Comparison of ENCODE assay signal across 9 mouse cellular contexts in genomic region chr8:74853488-74853887, GRCm38 (mm10). TPM values are rescaled to one million over a fixed set of nuclear protein-coding genes. Genes with fewer than 3 reads are reported as not detected.
DNase-seq lines count a peak whose midpoint lies in the region; ATAC-seq lines count a peak whose summit lies in the region.
"Had no signal": no experiment of that assay in that cellular context is flagged by ENCODE, and none has a peak within 500 bp of the region (broad histone marks: within the 10 kb centered on the region; RNA-seq: fewer than 3 reads in every experiment).

No protein-coding gene starts in this region.

- no peak overlapping the region for H3K9ac ChIP-seq in hindbrain, embryonic 16.5 days (ENCODE audit: low read depth, low read length)
- no peak overlapping the region for H3K9ac ChIP-seq in midbrain, embryonic 11.5 days (ENCODE audit: low read length)

- no peaks in the 10 kb centered on the region for H3K27me3 ChIP-seq in heart, embryonic 10.5 days (ENCODE audit: insufficient read depth, poor library complexity, severe bottlenecking)
- H3K27me3 ChIP-seq in hindbrain, embryonic 16.5 days (replicated peaks; ENCODE audit: control insufficient read depth, insufficient read depth, low read length): no peaks in the 10 kb centered on the region
- H3K27me3 ChIP-seq in midbrain, embryonic 11.5 days (ENCODE audit: control insufficient read depth, insufficient read depth, low read length): no peaks in the 10 kb centered on the region

- no peaks in the 10 kb centered on the region for H3K9me3 ChIP-seq in heart, embryonic 10.5 days
- no peaks in the 10 kb centered on the region for H3K9me3 ChIP-seq in hindbrain, embryonic 16.5 days (ENCODE audit: control insufficient read depth, low read length)
- H3K9me3 ChIP-seq in midbrain, embryonic 11.5 days (ENCODE audit: control insufficient read depth, low read length): no peaks in the 10 kb centered on the region

- ATAC-seq in hindbrain, embryonic 16.5 days: peak; percentile 78
- ATAC-seq in midbrain, embryonic 11.5 days (ENCODE audit: low FRiP score): peak; percentile 61
- ATAC-seq in megakaryocyte, adult 5-6 weeks (ENCODE audit: poor library complexity, severe bottlenecking): no peak
- ATAC-seq in inflammation-experienced regulatory T-cells, adult 6 months: no peak

- no peak overlapping the region for H3K4me3 ChIP-seq in heart, embryonic 10.5 days
- H3K4me3 ChIP-seq in hindbrain, embryonic 16.5 days (ENCODE audit: low read length): no peak overlapping the region
- no peak overlapping the region for H3K4me3 ChIP-seq in midbrain, embryonic 11.5 days (ENCODE audit: low read depth, low read length)

- DNase-seq in heart, embryonic 10.5 days (ENCODE audit: low spot score): peak; percentile 58
- DNase-seq in heart, adult 9 months (ENCODE audit: low spot score in 2 of 2): no peak
- peak; percentile 53 for DNase-seq in ES-CJ7 (ENCODE audit: low read depth, low spot score)
- peak; percentile 79 to 82 for DNase-seq in cerebellum, postnatal 14 days
- peak; percentile 89 for DNase-seq in midbrain, embryonic 11.5 days (ENCODE audit: low spot score, missing footprints)

- H3K4me2 ChIP-seq in hindbrain, embryonic 16.5 days (ENCODE audit: low read length): no peak overlapping the region
- H3K4me2 ChIP-seq in midbrain, embryonic 11.5 days: no peak overlapping the region

- no peaks in the 10 kb centered on the region for H3K36me3 ChIP-seq in heart, embryonic 10.5 days
- H3K36me3 ChIP-seq in hindbrain, embryonic 16.5 days (ENCODE audit: control insufficient read depth, insufficient read depth, low read length): no peaks in the 10 kb centered on the region
- no peaks in the 10 kb centered on the region for H3K36me3 ChIP-seq in midbrain, embryonic 11.5 days (ENCODE audit: control insufficient read depth, insufficient read depth, low read length)

- H3K27ac ChIP-seq in heart, embryonic 10.5 days: no peak overlapping the region
- no peak overlapping the region for H3K27ac ChIP-seq in hindbrain, embryonic 16.5 days (ENCODE audit: low read depth, low read length)
- no peak overlapping the region for H3K27ac ChIP-seq in midbrain, embryonic 11.5 days (ENCODE audit: low read depth, low read length)

- no peaks in the 10 kb centered on the region for H3K4me1 ChIP-seq in heart, embryonic 10.5 days
- H3K4me1 ChIP-seq in hindbrain, embryonic 16.5 days (ENCODE audit: control insufficient read depth, insufficient read depth, low read depth, low read length): no peaks in the 10 kb centered on the region
- H3K4me1 ChIP-seq in midbrain, embryonic 11.5 days (ENCODE audit: control insufficient read depth, insufficient read depth, low read length): no peaks in the 10 kb centered on the region

- WGBS in heart, embryonic 10.5 days: 34% methylated on average over 5 of the region's 5 CpGs
- 24% methylated on average over 5 of the region's 5 CpGs for WGBS in hindbrain, embryonic 16.5 days
- WGBS in midbrain, embryonic 11.5 days: 33% methylated on average over 5 of the region's 5 CpGs

RNA-seq across cellular contexts. Expression of gene Isx, which starts 19.5 kb away (rescaled TPM):
- polyA plus RNA-seq in heart, embryonic 10.5 days (2016; fragmentation: Nextera tagmentation; extraction: Ambion mirVana): 0.09 TPM in 1 of 2 replicates, not detected in the other
- not detected in 2 replicates for polyA plus RNA-seq in hindbrain, embryonic 16.5 days (2015; fragmentation: Nextera tagmentation; extraction: Ambion mirVana)
- not detected in 2 replicates for polyA plus RNA-seq in midbrain, embryonic 11.5 days (2014; fragmentation: Nextera tagmentation; extraction: Ambion mirVana)
- not detected in 2 replicates for total RNA-seq in megakaryocyte, adult 5-6 weeks (2015)
- total RNA-seq in megakaryocyte, adult 5-6 weeks (2017): not detected in 2 replicates
- under 1 TPM in 1 of 3 experiments, not detected in 2; 0.24 TPM for polyA plus RNA-seq in inflammation-experienced regulatory T-cells, adult 6 months (2017; shearing (Covaris generic))
- total RNA-seq: heart, adult 18-20 months had no signal

Comparison
In these comparisons a context has a peak if more than half of its experiments do, and no peak if none do; other contexts are left out.
1. DNase-seq: peak in heart, embryonic 10.5 days (single experiment), ES-CJ7 (single experiment), cerebellum, postnatal 14 days (2 of 2) and midbrain, embryonic 11.5 days (single experiment); none in heart, adult 9 months (0 of 2).
2. ATAC-seq: peak in hindbrain, embryonic 16.5 days (single experiment) and midbrain, embryonic 11.5 days (single experiment); none in megakaryocyte, adult 5-6 weeks (single experiment) and inflammation-experienced regulatory T-cells, adult 6 months (single experiment).